Mouse (Mus musculus) C2C12 (cell line): Measurements from ENCODE around the gene Gatad2a. TPM values are rescaled to one million over a fixed set of nuclear protein-coding genes. Genes with fewer than 3 reads are reported as not detected.

Experiments
- H3K27me3 ChIP-seq: one replicate; pipeline ENCODE4 v1.6.1; 2011; ENCODE audit not compliant: control insufficient read depth, insufficient read depth, insufficient read length
- H3K36me3 ChIP-seq: one replicate; pipeline ENCODE4 v1.6.1; 2011; ENCODE audit not compliant: control insufficient read depth, insufficient read depth
- H3K4me3 ChIP-seq: one replicate; pipeline ENCODE4 v1.5.1; 2011; ENCODE audit warnings: mild to moderate bottlenecking, control low read depth; ENCODE audit not compliant: poor library complexity, insufficient read depth, severe bottlenecking
- H3K79me2 ChIP-seq: one replicate; pipeline ENCODE4 v1.6.1; 2011; ENCODE audit not compliant: control insufficient read depth, insufficient read depth
- H3K79me3 ChIP-seq: one replicate; pipeline ENCODE4 v1.6.1; 2011; ENCODE audit warnings: low read depth, control low read depth
- H3ac ChIP-seq: one replicate; pipeline ENCODE3; 2011; ENCODE audit warnings: low read depth; ENCODE audit not compliant: control insufficient read depth, insufficient read length
- CEBPB ChIP-seq: IDR thresholded peaks from one replicate; pipeline ENCODE4 v1.6.1; 2011; ENCODE audit warnings: low read depth, mild to moderate bottlenecking, control low read depth, moderate library complexity
- CTCF ChIP-seq: IDR thresholded peaks from one replicate; pipeline ENCODE4 v1.5.1; 2011; ENCODE audit not compliant: control insufficient read depth, insufficient read depth, insufficient read length
- FOSL1 ChIP-seq: IDR thresholded peaks from one replicate; pipeline ENCODE4 v1.8.0; 2011; ENCODE audit warnings: mild to moderate bottlenecking, low read length; ENCODE audit not compliant: poor library complexity, insufficient read depth, severe bottlenecking
- MAX ChIP-seq: IDR thresholded peaks from one replicate; pipeline ENCODE4 v1.6.1; 2011; ENCODE audit warnings: mild to moderate bottlenecking, control low read depth
- MYOD1 ChIP-seq: IDR thresholded peaks from one replicate; pipeline ENCODE4 v1.6.1; 2011; ENCODE audit warnings: low read depth; ENCODE audit not compliant: control insufficient read depth, insufficient read length
- MYOG ChIP-seq: IDR thresholded peaks from one replicate; pipeline ENCODE4 v1.6.1; 2011; ENCODE audit not compliant: control insufficient read depth, insufficient read length; ENCODE audit errors: extremely low read depth
- USF1 ChIP-seq: IDR thresholded peaks from one replicate; pipeline ENCODE4 v1.6.1; 2011; ENCODE audit warnings: low read depth, mild to moderate bottlenecking, control low read depth, moderate library complexity
- polyA plus RNA-seq: library from polyadenylated mRNA; unstranded; fragments of >200 nt; fragmentation: generic; extraction: Trizol; gene quantifications from one replicate; pipeline ENCODE4 v1.2.1, GENCODE M21; 2012; ENCODE audit warnings: missing spikeins

Gene Gatad2a
- polyA plus RNA-seq, 1 experiment: 59.3 TPM

DNA sequence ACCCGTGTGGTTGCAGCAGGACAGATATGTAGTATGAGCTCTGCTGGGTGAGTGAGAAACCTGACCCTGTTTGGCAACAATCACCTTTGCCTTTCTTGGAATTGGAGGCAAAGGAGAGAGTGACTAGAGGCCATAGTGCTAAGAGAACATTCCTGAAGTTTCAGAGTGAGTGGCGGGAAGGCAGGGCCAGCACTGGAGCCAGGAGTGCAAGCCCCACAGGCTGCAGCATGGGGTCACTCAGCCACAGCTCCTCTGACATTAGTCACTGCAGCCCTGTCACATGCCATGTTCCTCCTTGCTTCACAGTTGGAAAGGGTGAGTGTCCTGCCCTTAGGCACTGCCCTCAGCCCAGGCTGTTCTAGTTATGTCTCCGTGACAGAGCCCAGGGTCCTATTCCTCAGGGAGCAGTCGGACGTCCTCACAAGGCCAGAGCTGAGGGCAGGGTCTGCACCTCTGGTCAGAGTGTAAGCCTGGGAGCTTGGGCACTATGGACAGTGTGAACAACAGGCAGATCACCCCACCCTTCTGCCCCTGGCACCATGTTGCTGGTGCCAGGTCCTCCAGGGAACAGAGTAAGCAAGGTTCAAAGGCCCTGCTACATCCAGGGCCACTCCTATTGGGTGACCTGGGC, 128.4 kb downstream of the Gatad2a start:
- no peaks in the 10 kb centered on the region for H3K79me3 ChIP-seq
- TF ChIP-seq CEBPB (no peak), CTCF (no peak), MYOD1 (no peak), USF1 (no peak), MYOG (no peak), FOSL1 (no peak), MAX (no peak)
- peaks cover 3% of the 10 kb centered on the region for H3K27me3 ChIP-seq
- no peak overlapping the region for H3ac ChIP-seq
- H3K36me3 ChIP-seq: no peaks in the 10 kb centered on the region
- no peak overlapping the region for H3K4me3 ChIP-seq
- H3K79me2 ChIP-seq: no peaks in the 10 kb centered on the region

GRCm38 (mm10) chr8:69864180-69864579, 132.0 kb downstream of the Gatad2a start:
- Histone ChIP-seq H3K27me3 (no peaks in the 10 kb centered on the region), H3ac (no peak overlapping the region), H3K79me3 (no peaks in the 10 kb centered on the region), H3K79me2 (no peaks in the 10 kb centered on the region), H3K4me3 (no peak overlapping the region), H3K36me3 (no peaks in the 10 kb centered on the region)
- TF ChIP-seq CTCF (no peak), MYOG (no peak), MYOD1 (no peak), CEBPB (no peak), FOSL1 (no peak), MAX (no peak), USF1 (no peak)

- H3K79me3 ChIP-seq: no peaks in the 10 kb centered on the region
- TF ChIP-seq CEBPB (no peak), CTCF (no peak), FOSL1 (no peak), MYOD1 (no peak), USF1 (no peak), MYOG (no peak), MAX (no peak)
- no peaks in the 10 kb centered on the region for H3K36me3 ChIP-seq
- no peak overlapping the region for H3ac ChIP-seq
- H3K27me3 ChIP-seq: no peaks in the 10 kb centered on the region
- H3K79me2 ChIP-seq: no peaks in the 10 kb centered on the region
- H3K4me3 ChIP-seq: no peak overlapping the region
These were observed 132.7 kb downstream of the Gatad2a start for GRCm38 (mm10) chr8:69863387-69864020.

DNA sequence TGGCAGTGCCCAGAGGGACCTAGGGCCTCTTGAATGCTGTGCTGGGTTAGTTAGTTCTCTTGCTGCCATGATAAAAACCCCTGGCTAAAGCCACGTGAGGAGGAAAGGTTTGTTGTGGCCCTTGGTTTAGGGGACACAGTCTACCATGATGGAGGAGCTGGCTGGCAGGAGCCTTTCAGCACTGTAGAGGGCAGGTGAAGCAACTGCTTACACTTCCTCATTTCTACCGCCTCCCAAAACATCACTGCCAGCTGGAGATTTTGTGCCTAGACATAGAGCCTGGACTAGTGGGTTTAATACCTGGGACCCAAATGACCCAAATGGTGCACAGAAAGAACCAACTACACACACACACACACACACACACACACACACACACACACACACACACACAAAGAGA, 134.9 kb downstream of the Gatad2a start:
- H3K27me3 ChIP-seq: no peaks in the 10 kb centered on the region
- no peak for TF ChIP-seq MAX
- no peak for TF ChIP-seq CTCF
- no peak for TF ChIP-seq MYOD1
- no peak for TF ChIP-seq MYOG
- TF ChIP-seq FOSL1: no peak
- no peak for TF ChIP-seq USF1
- TF ChIP-seq CEBPB: no peak
- no peaks in the 10 kb centered on the region for H3K36me3 ChIP-seq
- H3K79me2 ChIP-seq: no peaks in the 10 kb centered on the region
- no peak overlapping the region for H3K4me3 ChIP-seq
- H3K79me3 ChIP-seq: no peaks in the 10 kb centered on the region
- no peak overlapping the region for H3ac ChIP-seq

DNA sequence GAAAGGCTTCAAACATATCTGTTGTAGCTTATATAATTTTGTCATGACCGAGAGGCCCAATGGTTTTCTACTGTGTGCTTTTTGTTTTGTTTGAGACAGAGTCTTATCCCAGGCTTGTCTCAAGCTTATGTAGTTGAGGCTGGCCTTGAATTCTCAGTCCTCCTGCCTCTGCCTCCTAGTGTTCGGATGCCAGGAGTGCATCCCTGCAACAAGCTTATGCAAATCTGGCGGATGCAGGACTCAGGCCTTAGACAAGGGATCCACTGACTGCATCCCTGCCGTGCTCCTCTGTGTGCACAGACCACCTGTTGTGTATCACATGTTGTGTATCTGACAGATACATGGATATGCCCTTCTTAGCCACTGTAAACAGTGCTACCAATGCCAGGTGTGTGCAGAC, 135.4 kb downstream of the Gatad2a start:
- Histone ChIP-seq H3K36me3 (no peaks in the 10 kb centered on the region), H3K4me3 (no peak overlapping the region), H3K27me3 (no peaks in the 10 kb centered on the region), H3K79me2 (no peaks in the 10 kb centered on the region), H3ac (no peak overlapping the region), H3K79me3 (no peaks in the 10 kb centered on the region)
- TF ChIP-seq CTCF (no peak), CEBPB (no peak), MAX (no peak), MYOG (no peak), MYOD1 (no peak), USF1 (no peak), FOSL1 (no peak)

Other genes starting within 250 kb of the Gatad2a start
- 0.42 TPM for gene Zfp963, start 246.4 kb downstream of the Gatad2a start, polyA plus RNA-seq
- 0.28 TPM for gene Gm20422, start 221.5 kb downstream of the Gatad2a start, polyA plus RNA-seq
- 36.2 TPM for gene Atp13a1, start 205.2 kb downstream of the Gatad2a start, polyA plus RNA-seq
- 3.9 TPM for gene Zfp866, start 205.2 kb downstream of the Gatad2a start, polyA plus RNA-seq
- 6.8 TPM for gene Gmip, start 187.7 kb downstream of the Gatad2a start, polyA plus RNA-seq
- gene Lpar2, start 174.0 kb downstream of the Gatad2a start, polyA plus RNA-seq: 1.5 TPM
- 1.6 TPM for gene Pbx4, start 163.9 kb downstream of the Gatad2a start, polyA plus RNA-seq
- gene Cilp2, start 108.7 kb downstream of the Gatad2a start, polyA plus RNA-seq: 0.02 TPM
- gene Tssk6, start 94.2 kb downstream of the Gatad2a start, polyA plus RNA-seq: 0.57 TPM
- 135 TPM for gene Ndufa13, start 93.8 kb downstream of the Gatad2a start, polyA plus RNA-seq
- gene Yjefn3, start 93.7 kb downstream of the Gatad2a start, polyA plus RNA-seq: 2.6 TPM
- 24.0 TPM for gene Mau2, start 46.4 kb upstream of the Gatad2a start, polyA plus RNA-seq
- 28.2 TPM for gene Sugp1, start 46.4 kb upstream of the Gatad2a start, polyA plus RNA-seq
- gene Tm6sf2, start 76.5 kb upstream of the Gatad2a start, polyA plus RNA-seq: 0.57 TPM
- gene Hapln4, start 87.1 kb upstream of the Gatad2a start, polyA plus RNA-seq: 1.0 TPM
- gene Ncan, start 124.5 kb upstream of the Gatad2a start, polyA plus RNA-seq: not detected
- gene Nr2c2ap, start 134.9 kb upstream of the Gatad2a start, polyA plus RNA-seq: 37.3 TPM
- gene Rfxank, start 142.8 kb upstream of the Gatad2a start, polyA plus RNA-seq: 7.9 TPM
- 49.8 TPM for gene Borcs8, start 143.1 kb upstream of the Gatad2a start, polyA plus RNA-seq
- 0.05 TPM for gene Mef2b, start 143.3 kb upstream of the Gatad2a start, polyA plus RNA-seq
- 57.8 TPM for gene Tmem161a, start 176.0 kb upstream of the Gatad2a start, polyA plus RNA-seq
- gene Slc25a42, start 215.9 kb upstream of the Gatad2a start, polyA plus RNA-seq: 0.61 TPM
- gene Sugp2, start 237.8 kb upstream of the Gatad2a start, polyA plus RNA-seq: 7.8 TPM
- gene Armc6, start 238.1 kb upstream of the Gatad2a start, polyA plus RNA-seq: 48.5 TPM